Mouse (Mus musculus) embryonic facial prominence, embryonic 15.5 days (tissue): Measurements from ENCODE around the gene Irs1. TPM values are rescaled to one million over a fixed set of nuclear protein-coding genes. Genes with fewer than 3 reads are reported as not detected.

ENCODE experiments used
- ATAC-seq: fragments of 200-750 bp; cut with Nextera tagmentation; 2 replicates; pipeline ENCODE4 v1.8.0; 2017; ENCODE audit warnings: low read depth, moderate TSS enrichment; ENCODE audit not compliant: insufficient number of reproducible peaks, low FRiP score, low TSS enrichment
- H3K27ac ChIP-seq: fragments of 300-500 bp; sonication (generic); replicated peaks from 2 replicates; pipeline ENCODE4 v1.5.1; 2015; ENCODE audit warnings: mild to moderate bottlenecking, inconsistent platforms
- H3K27me3 ChIP-seq: fragments of 300-500 bp; sonication (generic); 2 replicates; pipeline ENCODE4 v1.6.1; 2015; ENCODE audit warnings: inconsistent platforms
- H3K36me3 ChIP-seq: fragments of 300-500 bp; sonication (generic); 2 replicates; pipeline ENCODE4 v1.6.1; 2015; ENCODE audit warnings: mild to moderate bottlenecking, inconsistent platforms
- H3K4me1 ChIP-seq: fragments of 300-500 bp; sonication (generic); 2 replicates; pipeline ENCODE4 v1.6.1; 2015; ENCODE audit warnings: inconsistent platforms
- H3K4me2 ChIP-seq: fragments of 300-500 bp; sonication (generic); replicated peaks from 2 replicates; pipeline ENCODE4 v1.6.1; 2015; ENCODE audit warnings: mild to moderate bottlenecking, inconsistent platforms
- H3K4me3 ChIP-seq: fragments of 300-500 bp; sonication (generic); replicated peaks from 2 replicates; pipeline ENCODE4 v1.5.1; 2015; ENCODE audit warnings: mild to moderate bottlenecking, inconsistent platforms
- H3K9ac ChIP-seq: fragments of 300-500 bp; sonication (generic); 2 replicates; pipeline ENCODE4 v1.6.1; 2015; ENCODE audit warnings: inconsistent platforms
- H3K9me3 ChIP-seq: fragments of 300-500 bp; sonication (generic); replicated peaks from 2 replicates; pipeline ENCODE4 v1.6.1; 2016; ENCODE audit warnings: inconsistent platforms
- WGBS: fragments of 180-500 bp; shearing (Covaris S2); methylation state at CpG from one replicate; pipeline ENCODE4 v1.1.7; 2015; 5-methylcytosine and 5-hydroxymethylcytosine counted together
- polyA plus RNA-seq: library from polyadenylated mRNA; unstranded; fragments of >200 nt; fragmentation: Nextera tagmentation; extraction: Ambion mirVana; gene quantifications from 2 replicates; pipeline ENCODE4 v1.2.1, GENCODE M21; 2015

Gene Irs1
- polyA plus RNA-seq, 1 experiment from 2014 or later: 10.8 TPM

GRCm38 (mm10) chr1:82273529-82273928 is 17.7 kb downstream of the Irs1 start:
- no peaks in the 10 kb centered on the region for H3K9me3 ChIP-seq
- no peak overlapping the region for H3K27ac ChIP-seq
- no peak for ATAC-seq
- no peak overlapping the region for H3K4me3 ChIP-seq
- H3K27me3 ChIP-seq: no peaks in the 10 kb centered on the region
- H3K9ac ChIP-seq: no peak overlapping the region
- peaks cover 13% of the 10 kb centered on the region; the same call in 1 of the 2 replicates for H3K4me1 ChIP-seq
- peaks cover 17% of the 10 kb centered on the region for H3K36me3 ChIP-seq
- no peak overlapping the region for H3K4me2 ChIP-seq
- 37% methylated on average over 6 of the region's 6 CpGs for WGBS

- 68% methylated on average over 5 of the region's 5 CpGs for WGBS
- no peak for ATAC-seq
Measured at GRCm38 (mm10) chr1:82272231-82272630, 19.0 kb downstream of the Irs1 start.

GRCm38 (mm10) chr1:82267547-82267946 is 23.7 kb downstream of the Irs1 start:
- Histone ChIP-seq H3K9ac (no peak overlapping the region), H3K9me3 (no peaks in the 10 kb centered on the region), H3K27me3 (no peaks in the 10 kb centered on the region), H3K4me3 (no peak overlapping the region), H3K36me3 (0 out of 2 replicates have a peak, but pooled peaks cover 3% of the 10 kb centered on the region), H3K4me2 (no peak overlapping the region), H3K4me1 (0 out of 2 replicates have a peak, but pooled peaks cover under 1% of the 10 kb centered on the region), H3K27ac (no peak overlapping the region)
- 50% methylated on average over 4 of the region's 4 CpGs for WGBS
- no peak for ATAC-seq

More at GRCm38 (mm10) chr1:82272231-82272630, 19.0 kb downstream of the Irs1 start:
- Histone ChIP-seq H3K9ac (no peak overlapping the region), H3K9me3 (no peaks in the 10 kb centered on the region), H3K4me3 (no peak overlapping the region), H3K36me3 (peaks cover 7% of the 10 kb centered on the region; the same call in 1 of the 2 replicates), H3K27me3 (no peaks in the 10 kb centered on the region), H3K4me1 (peaks cover 13% of the 10 kb centered on the region; the same call in 1 of the 2 replicates), H3K27ac (no peak overlapping the region), H3K4me2 (no peak overlapping the region)

- H3K27me3 ChIP-seq: no peaks in the 10 kb centered on the region
- no peak overlapping the region for H3K4me3 ChIP-seq
- WGBS: 56% methylated on average over 1 of the region's 1 CpGs
- H3K9ac ChIP-seq: no peak overlapping the region
- no peak overlapping the region for H3K27ac ChIP-seq
- no peaks in the 10 kb centered on the region for H3K9me3 ChIP-seq
- H3K4me1 ChIP-seq: peaks cover 23% of the 10 kb centered on the region
- no peak overlapping the region for H3K4me2 ChIP-seq
- peaks cover 7% of the 10 kb centered on the region; the same call in 1 of the 2 replicates for H3K36me3 ChIP-seq
- ATAC-seq: no peak
Measured at GRCm38 (mm10) chr1:82262331-82262730, 28.9 kb downstream of the Irs1 start.

GRCm38 (mm10) chr1:82261638-82262037 is 29.6 kb downstream of the Irs1 start:
- H3K4me3 ChIP-seq: no peak overlapping the region
- H3K9me3 ChIP-seq: no peaks in the 10 kb centered on the region
- H3K4me1 ChIP-seq: peaks cover 26% of the 10 kb centered on the region
- H3K9ac ChIP-seq: no peak overlapping the region
- H3K27me3 ChIP-seq: no peaks in the 10 kb centered on the region
- peaks cover 7% of the 10 kb centered on the region; the same call in 1 of the 2 replicates for H3K36me3 ChIP-seq
- H3K27ac ChIP-seq: no peak overlapping the region
- WGBS: 76% methylated on average over 5 of the region's 5 CpGs
- no peak overlapping the region for H3K4me2 ChIP-seq
- no peak for ATAC-seq

- Histone ChIP-seq H3K9ac (no peak overlapping the region), H3K4me1 (peaks cover 26% of the 10 kb centered on the region), H3K4me2 (no peak overlapping the region), H3K9me3 (no peaks in the 10 kb centered on the region), H3K27me3 (no peaks in the 10 kb centered on the region), H3K27ac (peak overlapping the region; percentile 4; the same call in 1 of the 2 replicates), H3K4me3 (no peak overlapping the region), H3K36me3 (peaks cover 5% of the 10 kb centered on the region; the same call in 1 of the 2 replicates)
- no peak for ATAC-seq
- 33% methylated on average over 9 of the region's 9 CpGs for WGBS
Measured at GRCm38 (mm10) chr1:82261053-82261618, 30.1 kb downstream of the Irs1 start.

- no peak overlapping the region for H3K4me2 ChIP-seq
- H3K9ac ChIP-seq: no peak overlapping the region
- no peak overlapping the region for H3K4me3 ChIP-seq
Measured at GRCm38 (mm10) chr1:82260055-82260454, 31.2 kb downstream of the Irs1 start.

GRCm38 (mm10) chr1:82258331-82258730 is 32.9 kb downstream of the Irs1 start:
- 0 out of 2 replicates have a peak overlapping the region, but pooled peaks have one; percentile 17 for H3K27ac ChIP-seq
- whole genome bisulfite sequencing: 33% methylated on average over 7 of the region's 7 CpGs
- H3K36me3 ChIP-seq: peaks cover 4% of the 10 kb centered on the region; the same call in 1 of the 2 replicates
- H3K27me3 ChIP-seq: no peaks in the 10 kb centered on the region
- no peak for ATAC-seq
- H3K9me3 ChIP-seq: no peaks in the 10 kb centered on the region
- H3K4me1 ChIP-seq: peaks cover 33% of the 10 kb centered on the region
- H3K9ac ChIP-seq: no peak overlapping the region
- no peak overlapping the region for H3K4me2 ChIP-seq
- no peak overlapping the region for H3K4me3 ChIP-seq

More at GRCm38 (mm10) chr1:82260055-82260454, 31.2 kb downstream of the Irs1 start:
- H3K4me1 ChIP-seq: peaks cover 26% of the 10 kb centered on the region
- 74% methylated on average over 3 of the region's 3 CpGs for WGBS
- H3K27me3 ChIP-seq: no peaks in the 10 kb centered on the region
- no peak for ATAC-seq
- H3K9me3 ChIP-seq: no peaks in the 10 kb centered on the region
- H3K36me3 ChIP-seq: peaks cover 4% of the 10 kb centered on the region; the same call in 1 of the 2 replicates
- no peak overlapping the region for H3K27ac ChIP-seq

GRCm38 (mm10) chr1:82257457-82257856 is 33.8 kb downstream of the Irs1 start:
- H3K27me3 ChIP-seq: no peaks in the 10 kb centered on the region
- H3K9me3 ChIP-seq: no peaks in the 10 kb centered on the region
- H3K4me1 ChIP-seq: peaks cover 33% of the 10 kb centered on the region
- WGBS: 27% methylated on average over 5 of the region's 5 CpGs
- H3K4me2 ChIP-seq: no peak overlapping the region
- H3K27ac ChIP-seq: 0 out of 2 replicates have a peak overlapping the region, but pooled peaks have one; percentile 12
- no peak for ATAC-seq
- H3K4me3 ChIP-seq: no peak overlapping the region
- H3K9ac ChIP-seq: no peak overlapping the region
- H3K36me3 ChIP-seq: peaks cover 4% of the 10 kb centered on the region; the same call in 1 of the 2 replicates

GRCm38 (mm10) chr1:82253789-82254445 is 37.3 kb downstream of the Irs1 start:
- 50% methylated on average over 9 of the region's 9 CpGs for WGBS
- ATAC-seq: peak; percentile 58; the same call in 1 of the 2 replicates

GRCm38 (mm10) chr1:82247221-82247951 is 43.8 kb downstream of the Irs1 start:
- Histone ChIP-seq H3K4me2 (no peak overlapping the region), H3K4me1 (peaks cover 9% of the 10 kb centered on the region), H3K9ac (no peak overlapping the region), H3K36me3 (no peaks in the 10 kb centered on the region), H3K27ac (peak overlapping the region; percentile 44; the same call in 1 of the 2 replicates), H3K27me3 (no peaks in the 10 kb centered on the region), H3K4me3 (no peak overlapping the region), H3K9me3 (no peaks in the 10 kb centered on the region)
- 36% methylated on average over 10 of the region's 10 CpGs for WGBS
- no peak for ATAC-seq

More at GRCm38 (mm10) chr1:82253789-82254445, 37.3 kb downstream of the Irs1 start:
- Histone ChIP-seq H3K9ac (no peak overlapping the region), H3K36me3 (no peaks in the 10 kb centered on the region), H3K4me1 (peaks cover 21% of the 10 kb centered on the region), H3K9me3 (no peaks in the 10 kb centered on the region), H3K4me3 (no peak overlapping the region), H3K27ac (0 out of 2 replicates have a peak overlapping the region, but pooled peaks have one; percentile 58), H3K27me3 (no peaks in the 10 kb centered on the region), H3K4me2 (no peak overlapping the region)
